Mouse (Mus musculus): ENCODE results near the gene Chmp2a. TPM values are rescaled to one million over a fixed set of nuclear protein-coding genes. Genes with fewer than 3 reads are reported as not detected.

Gene Chmp2a
- polyA plus RNA-seq, 2 experiments from 2014 or later, result 259 to 278 TPM

DNA sequence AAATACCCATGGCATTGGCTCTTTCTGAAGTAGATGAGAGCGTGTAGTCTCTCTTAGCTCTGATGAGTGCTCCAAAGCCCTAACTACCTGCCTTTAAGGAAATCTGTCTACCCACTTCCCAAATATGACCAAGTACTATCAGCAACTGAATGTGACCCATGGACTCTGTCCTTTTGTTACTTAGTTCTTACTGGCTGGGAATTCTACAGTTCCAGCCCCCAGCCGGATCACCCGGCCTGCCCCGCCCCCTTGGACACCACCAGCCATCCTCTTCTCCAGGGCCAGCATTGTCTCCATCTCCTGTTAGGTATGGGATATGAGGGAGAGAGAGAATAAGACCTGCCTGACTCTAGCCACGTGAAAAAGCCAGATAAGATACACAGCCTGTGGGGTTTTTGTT lies 36.6 kb downstream of the Chmp2a start, which contains the start of gene Slc27a5:
Gene Slc27a5 (minus strand): TSS at position 140 of the 400 bp plus-strand sequence.
- no peak for ATAC-seq

DNA sequence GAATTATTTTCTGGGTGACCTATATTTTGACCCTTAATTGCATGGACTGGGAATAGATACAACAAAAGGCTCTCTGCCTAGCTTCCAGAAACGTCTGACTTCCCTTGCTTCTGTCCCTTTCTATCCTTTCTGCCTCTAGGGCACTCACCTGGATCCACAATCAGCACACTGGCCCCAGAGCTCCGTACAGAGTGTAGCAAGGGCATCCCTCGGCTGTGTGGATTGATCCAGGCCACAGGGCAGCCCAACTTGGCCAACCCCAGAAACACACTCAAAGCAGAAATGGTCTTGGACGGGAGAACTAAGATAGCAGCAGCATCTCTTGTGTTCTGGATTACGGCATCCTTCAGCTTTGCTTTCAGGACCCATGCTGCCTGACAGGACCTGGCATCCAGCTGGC lies 37.4 kb downstream of the Chmp2a start:
- ATAC-seq, result no peak

DNA sequence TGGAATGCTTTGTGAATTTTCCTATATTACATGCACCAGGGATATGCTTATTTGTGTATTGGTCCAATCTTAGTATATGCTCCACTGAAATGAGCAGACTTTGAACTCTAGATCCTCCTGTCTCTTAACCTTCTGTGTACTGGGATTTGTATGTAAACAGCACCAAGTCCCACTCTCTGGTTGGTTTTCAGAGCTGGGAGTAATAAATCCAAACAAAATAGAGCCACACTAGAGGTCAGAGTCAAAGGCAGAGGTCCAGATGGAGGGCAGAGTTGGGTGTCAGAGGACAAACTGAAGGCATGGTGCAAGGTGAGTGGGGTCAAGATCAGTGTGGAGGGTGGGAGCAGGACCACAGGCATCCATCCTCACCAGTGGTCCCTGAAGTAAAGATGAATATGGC lies 38.7 kb downstream of the Chmp2a start:
- no peak for ATAC-seq

DNA sequence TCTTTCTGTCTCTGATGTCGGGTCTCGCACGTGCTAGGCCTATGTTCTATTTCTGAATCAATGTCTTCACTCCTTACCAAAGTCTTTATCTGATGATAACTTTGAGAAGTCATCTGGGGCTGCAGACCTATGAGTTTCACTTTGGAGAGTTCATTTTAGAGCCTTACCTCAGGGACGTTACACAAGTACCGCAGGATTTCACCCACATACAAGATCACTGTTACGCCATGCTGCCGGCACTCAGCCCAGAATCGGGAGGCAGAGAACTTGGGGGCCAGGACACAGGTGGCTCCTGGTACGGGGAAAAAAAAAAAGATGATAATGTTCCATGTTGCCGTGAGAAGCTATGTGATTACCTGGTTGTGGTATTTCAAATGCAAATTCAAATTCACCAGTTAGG lies 41.5 kb downstream of the Chmp2a start:
- no peak for ATAC-seq

DNA sequence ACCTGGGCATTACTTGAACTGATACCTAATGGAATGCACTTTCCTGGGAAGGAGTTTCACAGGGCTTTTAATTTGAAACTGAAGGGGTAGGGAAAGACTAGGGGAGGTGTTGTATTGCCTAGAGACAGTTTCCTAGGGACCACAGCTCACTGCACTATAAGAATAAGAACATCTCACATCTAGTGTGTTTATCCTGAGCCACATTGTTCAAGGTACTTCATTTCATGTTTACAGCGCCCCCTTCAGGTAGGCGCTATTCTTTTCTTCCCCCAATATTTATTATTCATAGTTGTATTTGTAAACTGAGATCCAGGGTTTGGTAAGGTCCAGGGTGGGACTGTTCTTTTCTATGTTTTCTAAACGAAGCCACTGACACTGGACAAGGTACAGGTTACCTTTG lies 42.4 kb downstream of the Chmp2a start:
- ATAC-seq, result peak; percentile 89

DNA sequence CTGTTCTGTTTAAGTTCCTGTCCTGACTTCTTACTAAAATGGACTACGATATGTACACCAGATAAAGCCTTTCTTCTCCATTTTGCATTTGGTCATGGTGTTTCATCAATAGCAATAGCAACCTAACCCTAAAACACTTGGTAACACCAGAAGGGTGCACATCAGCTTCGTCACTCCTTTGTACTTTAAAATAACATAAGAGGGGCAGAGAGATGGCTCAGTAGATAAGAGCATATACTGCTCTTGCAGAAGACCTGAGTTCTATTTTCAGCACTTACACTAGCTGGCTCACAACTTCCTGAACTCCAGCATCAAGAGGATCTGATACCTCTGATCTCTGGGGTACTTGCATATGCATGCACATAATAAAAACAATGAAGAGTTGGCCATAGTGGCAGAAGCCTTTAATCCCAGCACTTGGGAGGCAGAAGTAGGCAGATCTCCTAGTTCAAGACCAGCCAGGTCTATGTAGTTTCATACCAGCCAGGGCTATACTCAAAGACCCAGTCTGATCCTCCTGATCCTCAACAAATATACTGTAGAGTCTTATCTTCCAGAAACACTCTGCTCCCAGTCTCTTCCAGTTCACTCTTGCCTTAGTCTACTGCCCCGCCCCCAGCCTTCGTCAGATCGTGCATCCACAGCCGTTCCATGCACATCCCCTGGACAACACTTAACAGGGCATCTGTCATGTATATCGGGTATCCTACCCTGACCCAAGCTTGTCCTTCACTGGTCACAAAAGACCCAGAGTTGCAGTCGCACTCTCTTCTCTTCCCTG lies 47.0 kb downstream of the Chmp2a start:
- peak; percentile 34 for ATAC-seq

DNA sequence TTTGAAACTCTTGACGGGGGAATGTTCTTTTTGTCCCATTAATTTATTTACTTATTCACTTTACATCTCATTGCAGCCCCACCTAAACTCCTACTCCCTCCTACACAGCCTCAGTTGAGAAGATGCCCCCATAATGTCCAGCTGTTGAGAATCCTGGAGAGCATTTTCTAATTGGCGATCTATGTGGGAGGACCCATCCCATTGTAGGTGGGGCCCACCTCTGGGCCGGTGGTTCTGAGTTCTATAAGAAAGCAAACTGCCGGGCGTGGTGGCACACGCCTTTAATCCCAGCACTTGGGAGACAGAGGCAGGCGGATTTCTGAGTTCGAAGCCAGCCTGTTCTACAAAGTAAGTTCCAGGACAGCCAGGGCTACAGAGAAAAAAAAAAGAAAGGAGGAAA lies 47.7 kb downstream of the Chmp2a start:
- ATAC-seq, result no peak

DNA sequence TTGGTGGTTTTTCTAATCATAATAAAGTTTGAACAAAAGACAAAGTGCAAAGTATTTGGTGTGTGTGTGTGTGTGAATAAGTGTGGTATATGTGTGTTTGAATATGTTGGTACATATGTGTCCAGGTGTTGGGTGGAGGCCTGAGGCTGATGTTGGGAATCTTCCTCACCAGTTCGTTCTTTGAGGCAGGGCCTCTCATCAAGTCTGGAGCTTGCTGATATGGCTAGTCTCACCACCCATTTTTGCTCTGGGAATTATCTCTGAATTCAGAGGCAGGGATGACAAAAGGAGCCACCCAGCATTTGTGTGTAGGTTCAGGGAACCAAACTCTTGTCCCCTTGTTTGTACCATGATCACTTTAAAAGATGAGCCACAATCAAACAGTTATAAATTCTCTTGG lies 48.9 kb downstream of the Chmp2a start:
- ATAC-seq, result no peak

Other genes starting within 250 kb of the Chmp2a start
- gene Zscan18, start 231.2 kb downstream of the Chmp2a start, polyA plus RNA-seq (2017; shearing (Covaris generic)), result 1 to 10 TPM in 1 of 2 experiments, under 1 TPM in 1; 0.42 to 1.4 TPM
- gene Zfp329, start 215.9 kb downstream of the Chmp2a start, polyA plus RNA-seq (2017; shearing (Covaris generic)), result 10 to 100 TPM; 20.0 to 22.4 TPM
- 100 to 1,000 TPM in 1 of 2 experiments, 10 to 100 TPM in 1; 91.9 to 118 TPM for gene Zfp110, start 200.0 kb downstream of the Chmp2a start, polyA plus RNA-seq (2017; shearing (Covaris generic))
- 1 to 10 TPM; 1.0 to 1.7 TPM for gene Zfp128, start 153.6 kb downstream of the Chmp2a start, polyA plus RNA-seq (2017; shearing (Covaris generic))
- 10 to 100 TPM in 1 of 2 experiments, 1 to 10 TPM in 1; 8.2 to 15.0 TPM for gene Zscan22, start 137.0 kb downstream of the Chmp2a start, polyA plus RNA-seq (2017; shearing (Covaris generic))
- gene Rps5, start 112.5 kb downstream of the Chmp2a start, polyA plus RNA-seq (2017; shearing (Covaris generic)), result 1,000 to 10,000 TPM; 2,766 to 2,852 TPM
- gene Rnf225, start 107.4 kb downstream of the Chmp2a start, polyA plus RNA-seq (2017; shearing (Covaris generic)), result not detected
- 1 to 10 TPM; 2.2 to 2.7 TPM for gene Zfp324, start 69.0 kb downstream of the Chmp2a start, polyA plus RNA-seq (2017; shearing (Covaris generic))
- gene Zfp446, start 57.0 kb downstream of the Chmp2a start, polyA plus RNA-seq (2017; shearing (Covaris generic)), result 1 to 10 TPM; 3.8 to 5.7 TPM
- gene Slc27a5, start 36.6 kb downstream of the Chmp2a start, polyA plus RNA-seq (2017; shearing (Covaris generic)), result under 1 TPM in 1 of 2 experiments, not detected in 1; 0.54 TPM
- gene Trim28, start 35.7 kb downstream of the Chmp2a start, polyA plus RNA-seq (2017; shearing (Covaris generic)), result 10 to 100 TPM; 37.1 to 75.2 TPM
- gene Zbtb45, start 24.8 kb downstream of the Chmp2a start, polyA plus RNA-seq (2017; shearing (Covaris generic)), result 1 to 10 TPM; 5.6 to 7.4 TPM
- 10 to 100 TPM in 1 of 2 experiments, 1 to 10 TPM in 1; 7.9 to 14.3 TPM for gene Ube2m, start 3.5 kb upstream of the Chmp2a start, polyA plus RNA-seq (2017; shearing (Covaris generic))
- gene Mzf1, start 20.0 kb upstream of the Chmp2a start, polyA plus RNA-seq (2017; shearing (Covaris generic)), result under 1 TPM; 0.35 to 0.84 TPM
- gene Vmn1r85, start 60.4 kb upstream of the Chmp2a start, polyA plus RNA-seq (2017; shearing (Covaris generic)), result not detected
- under 1 TPM in 1 of 2 experiments, not detected in 1; 0.05 TPM for gene Vmn1r86, start 85.1 kb upstream of the Chmp2a start, polyA plus RNA-seq (2017; shearing (Covaris generic))
- not detected for gene Vmn1r87, start 105.3 kb upstream of the Chmp2a start, polyA plus RNA-seq (2017; shearing (Covaris generic))
- gene Vmn1r88, start 124.8 kb upstream of the Chmp2a start, polyA plus RNA-seq (2017; shearing (Covaris generic)), result under 1 TPM in 1 of 2 experiments, not detected in 1; 0.08 TPM
- gene Vmn1r89, start 178.2 kb upstream of the Chmp2a start, polyA plus RNA-seq (2017; shearing (Covaris generic)), result not detected
- 10 to 100 TPM; 25.2 to 31.1 TPM for gene Lig1, start 242.5 kb upstream of the Chmp2a start, polyA plus RNA-seq (2017; shearing (Covaris generic))
- gene Zswim9, start 243.9 kb upstream of the Chmp2a start, polyA plus RNA-seq (2017; shearing (Covaris generic)), result 1 to 10 TPM; 3.8 to 4.3 TPM